Mouse (Mus musculus): ENCODE data around the gene Dmgdh. TPM values are rescaled to one million over a fixed set of nuclear protein-coding genes. Genes with fewer than 3 reads are reported as not detected.

Gene Dmgdh
- total RNA-seq, 2 experiments from 2014 or later: not detected

DNA sequence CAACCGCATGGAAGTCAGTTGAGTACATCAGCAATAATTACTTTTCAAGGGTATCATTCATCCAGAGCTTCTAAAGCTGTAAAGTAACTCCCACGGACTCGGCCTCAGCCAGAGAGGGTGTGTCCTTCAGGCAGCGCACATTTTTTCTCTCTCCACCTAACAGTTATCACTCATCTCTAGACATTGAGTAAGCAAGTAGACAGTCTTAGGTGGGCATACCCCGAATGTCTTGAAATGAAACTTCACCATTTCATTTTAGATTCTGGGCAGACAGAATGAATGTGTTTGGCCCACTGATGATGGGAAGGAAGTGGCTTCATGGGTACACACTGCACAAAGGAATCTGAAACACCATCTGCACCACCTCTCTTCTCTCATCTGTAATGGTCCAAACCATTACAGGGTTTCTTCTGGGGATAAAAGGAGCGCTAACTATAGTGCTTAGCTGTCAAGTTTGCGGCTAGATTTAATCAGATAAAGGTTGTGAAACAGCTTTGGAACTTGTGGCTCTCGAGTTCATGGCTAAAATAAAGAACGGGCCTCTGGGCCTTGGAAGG is 96.9 kb downstream of the Dmgdh start:
- DNase-seq: no peak
- intact Hi-C loops (cut with DNase I): no loop called here

DNA sequence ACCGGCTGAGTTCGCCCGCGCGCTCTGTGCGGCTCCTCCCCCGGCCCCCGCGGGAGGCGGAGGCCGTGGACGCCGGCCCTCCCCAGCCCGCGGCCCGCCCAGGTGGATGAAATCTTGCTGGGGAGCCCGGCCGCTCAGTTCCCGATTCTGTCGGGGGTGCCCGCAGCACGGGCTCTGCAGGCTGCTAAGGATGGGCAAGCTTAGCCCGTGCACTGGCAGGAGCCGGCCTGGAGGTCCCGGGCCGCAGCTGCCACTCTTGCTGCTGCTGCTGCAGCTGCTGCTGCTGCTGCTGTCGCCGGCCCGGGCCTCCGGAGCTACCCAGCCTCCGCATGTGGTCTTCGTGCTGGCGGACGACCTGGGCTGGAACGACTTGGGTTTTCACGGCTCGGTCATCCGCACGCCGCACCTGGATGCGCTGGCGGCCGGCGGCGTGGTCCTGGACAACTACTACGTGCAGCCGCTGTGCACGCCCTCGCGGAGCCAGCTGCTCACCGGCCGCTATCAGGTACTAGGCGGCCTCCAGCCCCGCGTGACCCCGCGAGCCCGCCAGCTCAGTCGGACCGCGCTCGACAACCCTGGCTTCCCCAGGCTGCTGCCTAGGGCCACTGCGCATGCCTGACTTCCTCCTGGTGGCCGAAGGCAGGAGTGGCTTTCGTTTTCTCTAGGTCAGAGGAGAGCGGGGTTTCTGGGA is 97.5 kb downstream of the Dmgdh start, which contains the start of gene Arsb:
Gene Arsb, plus strand, starts transcription at position 43 of the 691 bp plus-strand sequence.
- intact Hi-C loops (cut with DNase I): no loop called here
- DNase-seq: peak; percentile 92 to 93

DNA sequence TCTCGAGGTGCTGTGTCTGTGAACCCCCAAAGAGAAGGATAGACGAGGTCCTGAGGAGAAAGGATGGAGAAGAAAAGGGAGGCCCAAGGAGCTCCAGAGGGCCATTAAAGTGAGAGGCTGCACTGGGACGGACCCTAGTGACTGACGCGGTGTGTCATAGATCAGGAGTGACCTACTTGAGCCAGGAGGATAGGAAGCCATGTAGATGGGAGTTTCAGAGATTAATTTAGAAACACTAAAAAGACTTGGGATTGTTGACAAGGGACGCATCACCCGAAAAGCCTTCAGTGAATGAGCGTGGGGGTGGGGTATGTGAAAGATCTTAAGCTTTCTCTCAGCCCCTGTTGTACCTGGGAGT is 98.0 kb downstream of the Dmgdh start:
- DNase-seq: no peak
- intact Hi-C loops (cut with DNase I): no loop called here

DNA sequence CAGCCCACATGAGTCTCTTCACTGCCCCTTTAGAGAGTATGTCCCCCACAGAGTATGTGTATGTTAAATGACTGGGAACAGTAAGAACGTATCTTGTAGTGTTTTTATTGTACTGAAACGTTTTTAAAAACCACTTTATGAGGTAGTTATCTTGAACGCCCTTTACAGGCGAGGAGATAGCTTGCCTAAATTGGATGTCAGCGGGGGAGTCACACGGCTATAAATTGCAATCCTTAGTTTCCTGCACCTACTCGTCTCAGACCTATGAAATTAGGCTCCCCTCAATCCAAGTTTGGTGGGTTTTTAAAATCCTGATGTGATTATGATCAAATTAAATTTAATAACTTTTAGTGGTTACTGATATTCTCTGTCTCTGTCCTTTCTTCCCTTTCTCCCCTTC is 98.6 kb downstream of the Dmgdh start:
- intact Hi-C loops (cut with DNase I): no loop called here

DNA sequence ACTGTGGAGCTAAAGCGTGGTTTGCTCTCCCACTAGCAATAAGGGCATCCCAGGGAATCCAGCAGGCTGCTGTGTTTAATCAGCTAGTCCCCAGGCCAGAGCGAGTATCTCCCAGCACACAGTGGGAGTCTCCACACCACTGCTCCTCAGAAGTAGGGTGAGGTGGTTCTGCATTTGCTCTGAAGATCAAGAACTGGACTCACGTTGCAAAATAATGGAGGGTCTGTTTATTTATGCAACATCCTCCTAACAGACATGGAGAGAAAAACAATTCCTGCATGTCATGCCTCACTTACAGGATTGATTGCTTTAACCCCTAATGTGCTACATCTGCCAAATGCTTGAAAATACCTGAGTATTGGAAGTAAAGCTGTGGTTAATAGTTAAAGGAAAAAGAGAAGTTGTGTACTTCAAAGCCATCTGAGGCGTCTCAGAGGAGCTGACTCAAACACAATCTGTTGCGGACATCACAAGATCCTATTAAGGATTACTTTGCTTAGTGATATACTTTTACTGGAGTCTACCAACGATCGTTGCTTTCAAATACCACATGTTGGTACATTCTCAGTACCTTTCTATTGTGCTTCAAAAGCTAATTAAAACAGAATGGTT is 99.6 kb downstream of the Dmgdh start:
- intact Hi-C loops (cut with DNase I): no loop called here
- no peak for DNase-seq

More for the DNA sequence above, 98.6 kb downstream of the Dmgdh start:
- DNase-seq: no peak

DNA sequence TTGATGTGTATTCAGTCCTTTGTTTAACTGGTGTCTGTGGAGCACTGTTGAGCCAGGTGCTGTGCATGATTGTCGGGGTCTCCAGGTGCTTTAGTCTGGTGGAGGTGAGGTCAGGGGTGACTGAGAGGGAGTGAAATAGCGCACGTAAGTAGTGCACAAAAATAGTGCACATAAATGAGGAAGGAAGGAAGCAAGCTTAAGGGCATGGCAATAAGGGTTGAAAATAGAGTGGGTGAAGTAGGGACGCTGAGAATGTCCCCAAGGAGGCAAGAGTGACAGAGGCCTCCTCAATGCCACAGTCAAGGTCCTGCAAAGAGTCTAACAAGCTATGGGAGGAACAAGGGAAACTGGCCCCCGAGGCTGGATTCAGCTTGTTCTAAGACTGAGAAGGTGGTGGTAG is 108.6 kb downstream of the Dmgdh start:
- intact Hi-C loops (cut with DNase I): no loop called here
- no peak for DNase-seq

DNA sequence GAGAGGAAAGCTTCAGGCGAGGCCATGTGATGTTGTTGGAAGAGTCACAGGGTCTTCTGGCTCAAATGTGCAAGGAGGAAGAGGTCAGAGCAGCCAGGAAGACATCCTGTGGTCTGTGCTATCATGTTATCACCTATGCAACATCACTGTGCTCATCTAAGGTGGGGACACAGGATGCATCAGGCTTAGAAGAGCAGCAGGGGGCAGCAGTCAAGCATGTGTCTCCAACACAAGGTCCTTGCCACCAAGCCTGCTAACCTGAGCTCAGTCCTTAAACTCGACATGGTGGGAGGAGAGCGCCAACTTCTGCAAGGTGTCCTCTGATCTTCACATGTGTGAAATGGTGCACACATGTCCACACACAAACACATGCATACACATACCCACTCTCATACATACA is 111.1 kb downstream of the Dmgdh start:
- DNase-seq: no peak
- intact Hi-C loops (cut with DNase I): no loop called here

DNA sequence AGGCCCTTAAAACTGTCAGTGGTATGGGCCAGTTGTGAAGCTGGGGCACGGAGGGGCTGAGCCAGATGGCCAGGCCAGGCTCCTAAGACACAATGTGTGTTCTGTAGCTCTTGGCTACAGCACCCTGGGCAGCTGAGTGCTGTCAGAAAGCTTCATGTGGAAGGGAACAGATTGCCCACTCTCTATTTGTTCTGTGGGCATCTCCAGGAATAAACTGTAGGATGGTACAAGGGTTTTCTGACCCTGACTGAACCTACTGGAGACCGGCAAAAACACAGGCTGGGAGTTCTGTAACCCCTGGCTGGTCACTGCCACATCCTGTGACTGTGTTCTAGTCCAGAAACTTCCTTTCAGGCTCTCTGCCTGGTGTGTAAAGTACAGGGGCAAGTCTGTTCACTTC is 111.8 kb downstream of the Dmgdh start:
- DNase-seq: no peak
- intact Hi-C loops (cut with DNase I): no loop called here

DNA sequence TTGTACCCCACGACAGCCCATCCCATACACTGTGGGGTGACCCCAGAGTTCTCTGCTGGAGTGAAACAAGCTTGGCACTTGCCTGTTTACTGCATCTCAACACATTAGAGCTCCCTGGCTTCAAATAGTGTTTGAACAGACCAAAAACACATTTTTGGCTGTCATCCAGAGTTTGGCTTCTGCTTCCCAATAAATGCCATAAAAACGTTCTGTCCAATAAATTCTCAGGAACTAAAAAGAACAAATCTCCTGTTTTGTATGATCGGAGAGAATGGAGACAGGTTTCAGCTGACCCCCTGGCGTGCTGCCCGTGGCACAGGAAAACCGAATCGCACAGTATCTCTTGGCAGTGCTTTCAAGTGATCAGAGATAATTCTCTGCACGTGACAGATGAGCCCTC is 113.4 kb downstream of the Dmgdh start:
- intact Hi-C loops (cut with DNase I): no loop called here
- DNase-seq: peak in 1 of 2 experiments; percentile 23

DNA sequence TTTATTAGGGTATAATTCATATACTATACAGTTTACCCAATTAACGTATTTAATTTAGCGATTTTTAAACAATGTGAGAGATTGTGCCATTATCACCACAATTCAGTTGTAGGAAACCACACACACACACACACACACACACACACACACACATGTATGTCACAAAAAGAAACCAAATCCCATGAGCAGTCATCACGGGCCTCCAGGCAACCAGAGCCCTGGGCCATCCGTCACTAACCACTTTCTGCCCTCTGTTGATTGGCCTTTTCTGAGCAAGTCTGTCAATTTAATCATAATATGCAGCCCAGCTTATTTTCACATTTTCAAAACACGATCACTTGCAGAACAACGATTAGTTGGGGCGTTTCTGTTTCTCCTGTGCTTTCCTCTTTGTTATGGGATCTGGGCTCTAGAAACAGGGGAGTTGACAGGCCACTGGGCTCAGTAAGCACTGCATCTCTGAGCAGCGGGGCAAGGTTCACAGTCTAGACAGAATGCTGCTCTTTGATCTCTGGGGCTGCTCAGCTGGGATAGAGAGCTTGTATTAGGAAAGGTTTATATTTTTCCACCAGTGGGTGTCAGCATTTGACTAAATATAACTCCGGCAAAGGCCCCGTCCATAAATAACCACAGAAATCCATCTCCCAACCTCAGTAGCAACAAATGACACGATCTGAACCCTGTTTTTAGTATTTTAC is 118.9 kb downstream of the Dmgdh start:
- DNase-seq: peak; percentile 70 to 78
- intact Hi-C loops (cut with DNase I): loop anchor here (5.0 kb wide), 2 partner anchors 269 to 1144 kb away; no protein-coding TSS in a partner anchor

DNA sequence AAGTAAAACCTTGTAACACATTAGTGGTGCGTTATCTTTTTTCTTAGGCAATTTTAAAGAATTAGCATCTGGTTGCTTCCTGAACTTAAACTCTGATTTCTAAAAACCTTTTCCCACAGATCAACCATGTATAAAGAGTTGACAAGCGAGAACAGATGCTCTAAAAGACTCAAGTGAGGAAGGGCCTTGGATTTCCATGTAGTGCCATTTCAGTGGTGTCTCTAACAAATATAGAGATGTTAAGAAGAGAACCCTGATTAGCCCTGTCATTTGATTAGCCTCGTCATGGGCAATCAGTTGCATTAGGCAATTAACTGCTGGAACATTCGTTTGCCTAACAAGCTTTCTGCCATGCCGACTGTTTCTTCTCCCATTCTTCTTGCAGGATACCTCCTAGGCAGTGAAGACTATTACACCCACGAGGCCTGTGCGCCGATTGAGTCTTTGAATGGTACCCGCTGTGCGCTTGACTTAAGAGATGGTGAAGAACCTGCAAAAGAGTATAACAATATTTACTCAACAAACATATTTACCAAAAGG is 119.5 kb downstream of the Dmgdh start:
- intact Hi-C loops (cut with DNase I): loop anchor here (1.0 to 5.0 kb wide), 3 partner anchors 269 to 1144 kb away; no protein-coding TSS in a partner anchor
- no peak for DNase-seq

DNA sequence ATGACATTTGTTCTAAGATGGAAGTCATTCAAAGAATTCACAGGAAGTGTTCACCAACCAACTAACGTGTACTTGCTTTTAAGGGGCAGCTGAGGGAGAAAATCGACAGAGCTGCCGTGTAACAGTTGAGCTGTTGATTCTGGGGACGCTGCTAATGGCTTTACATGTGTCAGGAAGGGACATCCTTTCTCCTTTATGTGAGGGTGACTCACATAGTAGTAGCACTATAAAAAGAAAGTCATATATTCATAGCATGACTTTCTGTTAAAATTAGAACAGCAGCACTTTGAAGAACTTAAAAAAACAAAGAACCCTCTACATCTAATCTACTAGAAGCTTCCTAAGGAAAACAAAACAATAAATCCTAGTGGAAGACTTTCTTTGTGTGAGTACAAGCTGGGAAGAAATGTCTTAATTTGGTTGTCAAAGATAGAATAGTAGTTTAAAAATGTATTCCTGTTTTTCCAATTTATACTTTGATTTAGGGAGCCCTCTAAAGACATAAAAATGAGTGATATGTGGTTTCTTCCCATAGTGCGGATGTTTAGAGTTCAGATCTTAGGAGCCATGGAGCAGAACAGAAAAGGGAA is 122.9 kb downstream of the Dmgdh start:
- no peak for DNase-seq
- intact Hi-C loops (cut with DNase I): loop anchor here (5.0 kb wide), 1 partner anchor 55 kb away; no protein-coding TSS in a partner anchor

Small RNAs within 50 kb of the gene (microRNA-seq; reads per million reads assigned to microRNA genes)
- gene Mir5624: 0 reads per million in 2 experiments

Other genes with a start within 250 kb of the Dmgdh start
- 10 to 100 TPM; 41.9 to 43.9 TPM for gene Jmy, start 174.6 kb upstream of the Dmgdh start, total RNA-seq (2021)
- gene Bhmt, start 36.5 kb upstream of the Dmgdh start, total RNA-seq (2021): not detected
- gene Bhmt2, start 131 bp upstream of the Dmgdh start, total RNA-seq (2021): not detected
- 1 to 10 TPM; 9.5 to 9.6 TPM for gene Arsb, start 97.2 kb downstream of the Dmgdh start, total RNA-seq (2021)

Data from heart, postnatal 10 days (tissue).